6 mouse cellular contexts compared by ENCODE assay signal in genomic region chr5:3224392-3225054, GRCm38 (mm10).
DNase-seq lines count a peak whose midpoint lies in the region; ATAC-seq and TF ChIP-seq lines count a peak whose summit lies in the region.
"Not testable (repeated sequence)": the region's sequence is repeated elsewhere in the genome, so short reads cannot be mapped to it uniquely, and the experiment has no call there.

No protein-coding gene starts in this region.

- not testable (repeated sequence) for H3K4me3 ChIP-seq in hindbrain, embryonic 11.5 days (ENCODE audit: low read depth, low read length); hindbrain, embryonic 13.5 days; hindbrain, embryonic 15.5 days; hindbrain, postnatal 0 days (ENCODE audit: low read length); neural tube, embryonic 11.5 days (ENCODE audit: low read depth, low read length)

- not testable (repeated sequence) for H3K36me3 ChIP-seq in hindbrain, embryonic 11.5 days (ENCODE audit: control insufficient read depth, insufficient read depth, low read length); hindbrain, embryonic 13.5 days; hindbrain, embryonic 15.5 days; hindbrain, postnatal 0 days (ENCODE audit: insufficient read depth, low read length); neural tube, embryonic 11.5 days (ENCODE audit: control insufficient read depth, insufficient read depth, low read length)

- TF ChIP-seq CTCF in hindbrain, postnatal 0 days (IDR thresholded peaks at IDR 0.05; ENCODE audit: low read depth) = not testable (repeated sequence)

- H3K9ac ChIP-seq in hindbrain, embryonic 11.5 days (ENCODE audit: low read depth, low read length); hindbrain, embryonic 13.5 days; hindbrain, embryonic 15.5 days; hindbrain, postnatal 0 days (replicated peaks; ENCODE audit: low read length); neural tube, embryonic 11.5 days (ENCODE audit: low read length): not testable (repeated sequence)

- H3K27me3 ChIP-seq in hindbrain, embryonic 11.5 days (ENCODE audit: control insufficient read depth, insufficient read depth, low read length); hindbrain, embryonic 13.5 days; hindbrain, embryonic 15.5 days; hindbrain, postnatal 0 days (ENCODE audit: insufficient read depth, low read length); neural tube, embryonic 11.5 days (ENCODE audit: control insufficient read depth, insufficient read depth, low read length): not testable (repeated sequence)

- H3K4me2 ChIP-seq in hindbrain, embryonic 11.5 days (replicated peaks; ENCODE audit: low read depth, low read length); neural tube, embryonic 11.5 days (ENCODE audit: low read depth): not testable (repeated sequence)
- peak overlapping the region; percentile 34; the same call in 1 of the 2 replicates for H3K4me2 ChIP-seq in hindbrain, embryonic 13.5 days
- H3K4me2 ChIP-seq in hindbrain, embryonic 15.5 days = peak overlapping the region; percentile 35
- H3K4me2 ChIP-seq in hindbrain, postnatal 0 days (ENCODE audit: low read depth, low read length) = 0 out of 2 replicates have a peak overlapping the region, but pooled peaks have one; percentile 25

- H3K4me1 ChIP-seq in hindbrain, embryonic 11.5 days (replicated peaks; ENCODE audit: control insufficient read depth, insufficient read depth, low read length); hindbrain, embryonic 13.5 days (replicated peaks); hindbrain, embryonic 15.5 days (replicated peaks); hindbrain, postnatal 0 days (ENCODE audit: insufficient read depth, low read length); neural tube, embryonic 11.5 days (ENCODE audit: control insufficient read depth, insufficient read depth, low read length): not testable (repeated sequence)

- WGBS in hindbrain, embryonic 11.5 days = 44% methylated on average over 14 of the region's 14 CpGs
- 24% methylated on average over 14 of the region's 14 CpGs for WGBS in hindbrain, embryonic 13.5 days
- WGBS in hindbrain, embryonic 15.5 days = 29% methylated on average over 14 of the region's 14 CpGs
- 31% methylated on average over 14 of the region's 14 CpGs for WGBS in hindbrain, postnatal 0 days
- 63% methylated on average over 14 of the region's 14 CpGs for WGBS in neural tube, embryonic 11.5 days

- peak; percentile 26 for DNase-seq in Muller cell, postnatal 12 days (ENCODE audit: inconsistent ontology term)
- peak; percentile 8 for DNase-seq in hindbrain, embryonic 11.5 days (ENCODE audit: low spot score)
- DNase-seq in hindbrain, postnatal 0 days (ENCODE audit: low spot score) = not testable (repeated sequence)
- peak; percentile 13 for DNase-seq in neural tube, embryonic 11.5 days (ENCODE audit: low spot score)

- peak; percentile 76 for ATAC-seq in hindbrain, embryonic 11.5 days (ENCODE audit: low FRiP score)
- ATAC-seq in hindbrain, embryonic 13.5 days (ENCODE audit: low FRiP score) = peak; percentile 77
- ATAC-seq in hindbrain, embryonic 15.5 days (ENCODE audit: low FRiP score, low read depth) = 0 out of 2 replicates have a peak, but pooled peaks have one; percentile 27
- ATAC-seq in hindbrain, postnatal 0 days = not testable (repeated sequence)
- ATAC-seq in neural tube, embryonic 11.5 days (ENCODE audit: insufficient read depth, low FRiP score, low TSS enrichment) = peak; percentile 55

- not testable (repeated sequence) for H3K27ac ChIP-seq in hindbrain, embryonic 11.5 days (ENCODE audit: low read depth, low read length); hindbrain, embryonic 13.5 days; hindbrain, embryonic 15.5 days (replicated peaks); hindbrain, postnatal 0 days; neural tube, embryonic 11.5 days (ENCODE audit: low read depth, low read length)

- H3K9me3 ChIP-seq in hindbrain, embryonic 11.5 days (ENCODE audit: control insufficient read depth, low read length); hindbrain, embryonic 13.5 days; hindbrain, embryonic 15.5 days; hindbrain, postnatal 0 days (ENCODE audit: low read length); neural tube, embryonic 11.5 days (ENCODE audit: control insufficient read depth, low read length): not testable (repeated sequence)
